Mouse (Mus musculus) c-Kit-negative CD71-positive TER-119-positive erythroid progenitor cells, embryonic 14.5 days (primary cell): Measurements from ENCODE around the gene Grm8.

Experiments used
- DNase-seq: peaks from one replicate; pipeline ENCODE4 v3.0.0-alpha.2; 2013; ENCODE audit warnings: low read depth, low spot score

Gene Grm8

GRCm38 (mm10) chr6:27646503-27646902, 488.5 kb downstream of the Grm8 start:
- DNase-seq = no peak

- no peak for DNase-seq
Measured at GRCm38 (mm10) chr6:27645054-27645453, 489.9 kb downstream of the Grm8 start.

- no peak for DNase-seq
Measured at GRCm38 (mm10) chr6:27635898-27636297, 499.1 kb downstream of the Grm8 start.

- no peak for DNase-seq
Measured at GRCm38 (mm10) chr6:27617472-27617871, 517.5 kb downstream of the Grm8 start.

- no peak for DNase-seq
Measured at GRCm38 (mm10) chr6:27580485-27580884, 554.5 kb downstream of the Grm8 start.

- no peak for DNase-seq
Measured at GRCm38 (mm10) chr6:27545516-27545915, 589.5 kb downstream of the Grm8 start.

- DNase-seq = no peak
Measured at GRCm38 (mm10) chr6:27517620-27518019, 617.4 kb downstream of the Grm8 start.

- no peak for DNase-seq
Measured at GRCm38 (mm10) chr6:27460998-27461397, 674.0 kb downstream of the Grm8 start.

- DNase-seq = no peak
Measured at GRCm38 (mm10) chr6:27408473-27408872, 726.5 kb downstream of the Grm8 start.

GRCm38 (mm10) chr6:27372416-27372815, 762.6 kb downstream of the Grm8 start:
- DNase-seq = no peak

- no peak for DNase-seq
Measured at GRCm38 (mm10) chr6:27371095-27371494, 763.9 kb downstream of the Grm8 start.

- no peak for DNase-seq
Measured at GRCm38 (mm10) chr6:27363775-27364174, 771.2 kb downstream of the Grm8 start.

GRCm38 (mm10) chr6:27360440-27360839, 774.5 kb downstream of the Grm8 start:
- no peak for DNase-seq

- DNase-seq = no peak
Measured at GRCm38 (mm10) chr6:27351147-27351546, 783.8 kb downstream of the Grm8 start.

- no peak for DNase-seq
Measured at GRCm38 (mm10) chr6:27348272-27348671, 786.7 kb downstream of the Grm8 start.

- no peak for DNase-seq
Measured at GRCm38 (mm10) chr6:27346311-27346710, 788.7 kb downstream of the Grm8 start.

- DNase-seq = no peak
Measured at GRCm38 (mm10) chr6:27340131-27340530, 794.8 kb downstream of the Grm8 start.

GRCm38 (mm10) chr6:27318575-27318974, 816.4 kb downstream of the Grm8 start:
- no peak for DNase-seq

- DNase-seq = no peak
Measured at GRCm38 (mm10) chr6:27317422-27317821, 817.6 kb downstream of the Grm8 start.

- DNase-seq = no peak
Measured at GRCm38 (mm10) chr6:27316018-27316417, 819.0 kb downstream of the Grm8 start.

- no peak for DNase-seq
Measured at GRCm38 (mm10) chr6:27314273-27315009, 820.5 kb downstream of the Grm8 start.

GRCm38 (mm10) chr6:27310401-27310800, 824.6 kb downstream of the Grm8 start:
- no peak for DNase-seq

GRCm38 (mm10) chr6:27305351-27305750, 829.6 kb downstream of the Grm8 start:
- no peak for DNase-seq

GRCm38 (mm10) chr6:27264972-27265371, 870.0 kb downstream of the Grm8 start:
- no peak for DNase-seq
